Mouse (Mus musculus) heart, embryonic 13.5 days (tissue): ENCODE results near the gene Palm3. TPM values are rescaled to one million over a fixed set of nuclear protein-coding genes. Genes with fewer than 3 reads are reported as not detected.

Experiments
- ATAC-seq: fragments of 200-750 bp; cut with Nextera tagmentation; 2 replicates; pipeline ENCODE4 v1.8.0; 2017; ENCODE audit warnings: moderate TSS enrichment; ENCODE audit not compliant: insufficient number of reproducible peaks, low FRiP score, low TSS enrichment; ENCODE audit errors: extremely low read depth
- H3K27ac ChIP-seq: fragments of 300-500 bp; sonication (generic); replicated peaks from 2 replicates; pipeline ENCODE4 v1.5.1; 2015; ENCODE audit warnings: moderate library complexity, mild to moderate bottlenecking, inconsistent platforms
- H3K27me3 ChIP-seq: fragments of 300-500 bp; sonication (generic); replicated peaks from 2 replicates; pipeline ENCODE4 v1.6.1; 2015; ENCODE audit warnings: mild to moderate bottlenecking, inconsistent platforms
- H3K36me3 ChIP-seq: fragments of 300-500 bp; sonication (generic); 2 replicates; pipeline ENCODE4 v1.6.1; 2015; ENCODE audit warnings: mild to moderate bottlenecking, inconsistent platforms
- H3K4me1 ChIP-seq: fragments of 300-500 bp; sonication (generic); 2 replicates; pipeline ENCODE4 v1.6.1; 2015; ENCODE audit warnings: inconsistent platforms
- H3K4me2 ChIP-seq: fragments of 300-500 bp; sonication (generic); 2 replicates; pipeline ENCODE4 v1.6.1; 2015; ENCODE audit warnings: inconsistent platforms, mild to moderate bottlenecking, moderate library complexity
- H3K4me3 ChIP-seq: fragments of 300-500 bp; sonication (generic); 2 replicates; pipeline ENCODE4 v1.5.1; 2015; ENCODE audit warnings: moderate library complexity, mild to moderate bottlenecking, inconsistent platforms
- H3K9ac ChIP-seq: fragments of 300-500 bp; sonication (generic); 2 replicates; pipeline ENCODE4 v1.6.1; 2015; ENCODE audit warnings: inconsistent platforms, mild to moderate bottlenecking, moderate library complexity
- H3K9me3 ChIP-seq: fragments of 300-500 bp; sonication (generic); 2 replicates; pipeline ENCODE4 v1.6.1; 2016; ENCODE audit warnings: inconsistent platforms
- WGBS: fragments of 180-500 bp; shearing (Covaris S2); methylation state at CpG from one replicate; pipeline ENCODE4 v1.1.7; 2015; ENCODE audit warnings: mixed read lengths; 5-methylcytosine and 5-hydroxymethylcytosine counted together
- polyA plus RNA-seq: library from polyadenylated mRNA; unstranded; fragments of >200 nt; fragmentation: Nextera tagmentation; extraction: Ambion mirVana; gene quantifications from 2 replicates; pipeline ENCODE4 v1.2.1, GENCODE M21; 2015

Palm3 gene
- 1.2 and 1.6 TPM in 2 replicates for polyA plus RNA-seq

- 0 out of 2 replicates have a peak within 1 kb of the TSS, but pooled peaks have one; percentile 30 for H3K9ac ChIP-seq
- H3K4me1 ChIP-seq: peaks cover 45% of the 10 kb centered on the region
- H3K27me3 ChIP-seq: peaks cover 57% of the 10 kb centered on the region
- H3K4me3 ChIP-seq: 0 out of 2 replicates have a peak within 1 kb of the TSS, but pooled peaks have one; percentile 0
- no peak for ATAC-seq
- peaks cover 2% of the 10 kb centered on the region; the same call in 1 of the 2 replicates for H3K9me3 ChIP-seq
- H3K36me3 ChIP-seq: no peaks in the 10 kb centered on the region
- 12% methylated on average over 18 of the region's 18 CpGs for WGBS
- no peak within 1 kb of the TSS for H3K27ac ChIP-seq
- H3K4me2 ChIP-seq: peak within 1 kb of the TSS; percentile 48
Observed at GRCm38 (mm10) chr8:84021096-84021495, at the start of gene Palm3. TSS of gene Palm3 (plus strand) at chr8:84021471.

- peaks cover 31% of the 10 kb centered on the region for H3K4me1 ChIP-seq
- H3K4me2 ChIP-seq: peak overlapping the region; percentile 79
- peak overlapping the region; percentile 97 for H3K4me3 ChIP-seq
- peaks cover 34% of the 10 kb centered on the region for H3K36me3 ChIP-seq
- no peaks in the 10 kb centered on the region for H3K27me3 ChIP-seq
- no peaks in the 10 kb centered on the region for H3K9me3 ChIP-seq
- H3K9ac ChIP-seq: peak overlapping the region; percentile 89
- ATAC-seq: no peak
- H3K27ac ChIP-seq: peak overlapping the region; percentile 76
- WGBS: 74% methylated on average over 6 of the region's 6 CpGs
Observed at GRCm38 (mm10) chr8:83971661-83972060, 49.6 kb upstream of the Palm3 start.

- under 1% methylated on average over 89 of the region's 94 CpGs for WGBS
- H3K9ac ChIP-seq: peak within 1 kb of the TSS; percentile 98
- H3K27ac ChIP-seq: peak within 1 kb of the TSS; percentile 76
- H3K27me3 ChIP-seq: no peaks in the 10 kb centered on the region
- peaks cover 39% of the 10 kb centered on the region for H3K4me1 ChIP-seq
- H3K4me3 ChIP-seq: peak within 1 kb of the TSS; percentile 97
- peaks cover 27% of the 10 kb centered on the region for H3K36me3 ChIP-seq
- no peaks in the 10 kb centered on the region for H3K9me3 ChIP-seq
- ATAC-seq: peak; percentile 99
- H3K4me2 ChIP-seq: peak within 1 kb of the TSS; percentile 94
Observed at GRCm38 (mm10) chr8:83972150-83973120, 48.8 kb upstream of the Palm3 start, which contains the start of gene Prkaca. TSS of gene Prkaca (plus strand) at chr8:83972993.

GRCm38 (mm10) chr8:83973161-83974031 lies 47.9 kb upstream of the Palm3 start:
- Histone ChIP-seq H3K4me1 (peaks cover 48% of the 10 kb centered on the region), H3K4me2 (peak overlapping the region; percentile 94), H3K9me3 (no peaks in the 10 kb centered on the region), H3K4me3 (peak overlapping the region; percentile 97), H3K27ac (peak overlapping the region; percentile 73), H3K27me3 (no peaks in the 10 kb centered on the region), H3K36me3 (peaks cover 23% of the 10 kb centered on the region), H3K9ac (peak overlapping the region; percentile 98)
- ATAC-seq: peak; percentile 9; the same call in 1 of the 2 replicates
- WGBS: 3% methylated on average over 37 of the region's 37 CpGs

- WGBS: 43% methylated on average over 4 of the region's 4 CpGs
- H3K36me3 ChIP-seq: peaks cover 19% of the 10 kb centered on the region
- H3K4me3 ChIP-seq: peak overlapping the region; percentile 97
- peak overlapping the region; percentile 73 for H3K27ac ChIP-seq
- peaks cover 59% of the 10 kb centered on the region for H3K4me1 ChIP-seq
- H3K9me3 ChIP-seq: no peaks in the 10 kb centered on the region
- no peak for ATAC-seq
- peak overlapping the region; percentile 98 for H3K9ac ChIP-seq
- H3K27me3 ChIP-seq: no peaks in the 10 kb centered on the region
- peak overlapping the region; percentile 94 for H3K4me2 ChIP-seq
Observed at GRCm38 (mm10) chr8:83974521-83974920, 46.8 kb upstream of the Palm3 start.

- peaks cover 20% of the 10 kb centered on the region for H3K36me3 ChIP-seq
- no peak overlapping the region for H3K4me3 ChIP-seq
- H3K27ac ChIP-seq: no peak overlapping the region
- no peaks in the 10 kb centered on the region for H3K9me3 ChIP-seq
- H3K9ac ChIP-seq: no peak overlapping the region
- 82% methylated on average over 4 of the region's 4 CpGs for WGBS
- no peak overlapping the region for H3K4me2 ChIP-seq
- H3K4me1 ChIP-seq: peaks cover 73% of the 10 kb centered on the region
- ATAC-seq: no peak
- H3K27me3 ChIP-seq: no peaks in the 10 kb centered on the region
Observed at GRCm38 (mm10) chr8:83976101-83976630, 45.1 kb upstream of the Palm3 start.

- Histone ChIP-seq H3K4me1 (peaks cover 76% of the 10 kb centered on the region), H3K4me3 (no peak overlapping the region), H3K9ac (peak overlapping the region; percentile 69; the same call in 1 of the 2 replicates), H3K27me3 (no peaks in the 10 kb centered on the region), H3K4me2 (peak overlapping the region; percentile 42), H3K36me3 (peaks cover 27% of the 10 kb centered on the region), H3K9me3 (no peaks in the 10 kb centered on the region), H3K27ac (peak overlapping the region; percentile 95)
- 80% methylated on average over 5 of the region's 5 CpGs for WGBS
- no peak for ATAC-seq
Observed at GRCm38 (mm10) chr8:83976779-83977350, 44.4 kb upstream of the Palm3 start.

- H3K27ac ChIP-seq: peak overlapping the region; percentile 95
- H3K4me1 ChIP-seq: peaks cover 73% of the 10 kb centered on the region
- no peaks in the 10 kb centered on the region for H3K9me3 ChIP-seq
- H3K27me3 ChIP-seq: no peaks in the 10 kb centered on the region
- no peak for ATAC-seq
- peak overlapping the region; percentile 69 for H3K9ac ChIP-seq
- H3K4me2 ChIP-seq: peak overlapping the region; percentile 42
- WGBS: 38% methylated on average over 6 of the region's 6 CpGs
- peak overlapping the region; percentile 6; the same call in 1 of the 2 replicates for H3K4me3 ChIP-seq
- H3K36me3 ChIP-seq: peaks cover 35% of the 10 kb centered on the region
Observed at GRCm38 (mm10) chr8:83977646-83978045, 43.6 kb upstream of the Palm3 start.

- H3K9ac ChIP-seq: peak overlapping the region; percentile 69
- no peak for ATAC-seq
- H3K4me2 ChIP-seq: peak overlapping the region; percentile 42
- peaks cover 40% of the 10 kb centered on the region for H3K36me3 ChIP-seq
- WGBS: 62% methylated on average over 9 of the region's 9 CpGs
- peaks cover 73% of the 10 kb centered on the region for H3K4me1 ChIP-seq
- peak overlapping the region; percentile 6; the same call in 1 of the 2 replicates for H3K4me3 ChIP-seq
- peak overlapping the region; percentile 95 for H3K27ac ChIP-seq
- H3K27me3 ChIP-seq: no peaks in the 10 kb centered on the region
- no peaks in the 10 kb centered on the region for H3K9me3 ChIP-seq
Observed at GRCm38 (mm10) chr8:83978200-83978599, 43.1 kb upstream of the Palm3 start.

GRCm38 (mm10) chr8:83980250-83980649 lies 41.0 kb upstream of the Palm3 start:
- Histone ChIP-seq H3K36me3 (peaks cover 59% of the 10 kb centered on the region), H3K9ac (peak overlapping the region; percentile 69), H3K27me3 (no peaks in the 10 kb centered on the region), H3K4me1 (peaks cover 56% of the 10 kb centered on the region), H3K4me2 (peak overlapping the region; percentile 35), H3K4me3 (no peak overlapping the region), H3K27ac (peak overlapping the region; percentile 95), H3K9me3 (no peaks in the 10 kb centered on the region)
- 35% methylated on average over 1 of the region's 1 CpGs for WGBS
- ATAC-seq: peak; percentile 77; the same call in 1 of the 2 replicates
